Mouse (Mus musculus) monocyte, adult 2 months (primary cell): Measurements from ENCODE around the gene Theg.

ENCODE experiments used
- DNase-seq, 2 experiments: peaks; one replicate each; pipeline ENCODE4 v3.0.0; 2022; ENCODE audit warnings: low spot score in 2 of 2, low read depth in 1 of 2

The Theg gene

GRCm38 (mm10) chr10:79594872-79595589, 7.9 kb upstream of the Theg start:
- DNase-seq = no peak

GRCm38 (mm10) chr10:79594111-79594510, 7.0 kb upstream of the Theg start:
- DNase-seq = no peak

GRCm38 (mm10) chr10:79590702-79591101, 3.6 kb upstream of the Theg start:
- no peak for DNase-seq

- DNase-seq = no peak
These were observed 608 bp upstream of the Theg start for GRCm38 (mm10) chr10:79587752-79588126.

- no peak for DNase-seq
These were observed 888 bp downstream of the Theg start for GRCm38 (mm10) chr10:79586243-79586642.

- DNase-seq = no peak
These were observed 1.4 kb downstream of the Theg start for GRCm38 (mm10) chr10:79585723-79586122.

GRCm38 (mm10) chr10:79585136-79585535, 2.0 kb downstream of the Theg start:
- no peak for DNase-seq

GRCm38 (mm10) chr10:79584426-79584825, 2.7 kb downstream of the Theg start:
- DNase-seq = no peak

- no peak for DNase-seq
These were observed 3.1 kb downstream of the Theg start for GRCm38 (mm10) chr10:79584021-79584420.

- no peak for DNase-seq
These were observed 5.6 kb downstream of the Theg start for GRCm38 (mm10) chr10:79581501-79581900.

- peak; percentile 9 to 24 for DNase-seq
These were observed 6.3 kb downstream of the Theg start for GRCm38 (mm10) chr10:79580811-79581210.

GRCm38 (mm10) chr10:79580356-79580755, 6.8 kb downstream of the Theg start:
- DNase-seq = no peak

GRCm38 (mm10) chr10:79579781-79580180, 7.3 kb downstream of the Theg start:
- DNase-seq = no peak

- no peak for DNase-seq
These were observed 8.2 kb downstream of the Theg start for GRCm38 (mm10) chr10:79578891-79579290.

- no peak for DNase-seq
These were observed 8.9 kb downstream of the Theg start for GRCm38 (mm10) chr10:79578276-79578675.

GRCm38 (mm10) chr10:79577376-79577775, 9.8 kb downstream of the Theg start:
- no peak for DNase-seq

- DNase-seq = no peak
These were observed 11.4 kb downstream of the Theg start for GRCm38 (mm10) chr10:79575754-79576153.

- DNase-seq = no peak
These were observed 12.3 kb downstream of the Theg start for GRCm38 (mm10) chr10:79574796-79575195.

GRCm38 (mm10) chr10:79574350-79574749, 12.8 kb downstream of the Theg start:
- no peak for DNase-seq

GRCm38 (mm10) chr10:79573611-79574010, 13.5 kb downstream of the Theg start:
- no peak for DNase-seq

GRCm38 (mm10) chr10:79571314-79571713, 15.8 kb downstream of the Theg start:
- DNase-seq = no peak

- no peak for DNase-seq
These were observed 17.2 kb downstream of the Theg start for GRCm38 (mm10) chr10:79569921-79570320.

- no peak for DNase-seq
These were observed 27.4 kb downstream of the Theg start for GRCm38 (mm10) chr10:79559716-79560115.
